Mouse (Mus musculus) forebrain, embryonic 12.5 days (tissue): ENCODE results near the gene Zfp2. TPM values are rescaled to one million over a fixed set of nuclear protein-coding genes. Genes with fewer than 3 reads are reported as not detected.

Source experiments
- ATAC-seq: fragments of 200-750 bp; cut with Nextera tagmentation; 2 replicates; pipeline ENCODE4 v1.8.0; 2017; ENCODE audit warnings: moderate TSS enrichment; ENCODE audit not compliant: low FRiP score
- H3K27ac ChIP-seq: fragments of 300-500 bp; sonication (generic); 2 replicates; pipeline ENCODE4 v1.5.1; 2016; ENCODE audit warnings: mild to moderate bottlenecking
- H3K27me3 ChIP-seq: fragments of 300-500 bp; sonication (generic); 2 replicates; pipeline ENCODE4 v1.6.1; 2016; ENCODE audit warnings: mild to moderate bottlenecking
- H3K36me3 ChIP-seq: fragments of 300-500 bp; sonication (generic); replicated peaks from 2 replicates; pipeline ENCODE4 v1.6.1; 2016; ENCODE audit warnings: mild to moderate bottlenecking
- H3K4me1 ChIP-seq: fragments of 300-500 bp; sonication (generic); 2 replicates; pipeline ENCODE4 v1.6.1; 2016
- H3K4me2 ChIP-seq: fragments of 300-500 bp; sonication (generic); 2 replicates; pipeline ENCODE4 v1.6.1; 2016; ENCODE audit warnings: mild to moderate bottlenecking, moderate library complexity
- H3K4me3 ChIP-seq: fragments of 300-500 bp; sonication (generic); replicated peaks from 2 replicates; pipeline ENCODE4 v1.5.1; 2016; ENCODE audit warnings: mild to moderate bottlenecking
- H3K9ac ChIP-seq: fragments of 300-500 bp; sonication (generic); 2 replicates; pipeline ENCODE4 v1.6.1; 2016; ENCODE audit warnings: mild to moderate bottlenecking
- H3K9me3 ChIP-seq: fragments of 300-500 bp; sonication (generic); 2 replicates; pipeline ENCODE4 v1.6.1; 2016
- WGBS: fragments of 180-500 bp; shearing (Covaris S2); methylation state at CpG from one replicate; pipeline ENCODE4 v1.1.7; 2016; 5-methylcytosine and 5-hydroxymethylcytosine counted together
- polyA plus RNA-seq: library from polyadenylated mRNA; unstranded; fragments of >200 nt; fragmentation: Nextera tagmentation; extraction: Ambion mirVana; gene quantifications from 2 replicates; pipeline ENCODE4 v1.2.1, GENCODE M21; 2016

Gene Zfp2
- 34.8 and 42.0 TPM in 2 replicates for polyA plus RNA-seq

DNA sequence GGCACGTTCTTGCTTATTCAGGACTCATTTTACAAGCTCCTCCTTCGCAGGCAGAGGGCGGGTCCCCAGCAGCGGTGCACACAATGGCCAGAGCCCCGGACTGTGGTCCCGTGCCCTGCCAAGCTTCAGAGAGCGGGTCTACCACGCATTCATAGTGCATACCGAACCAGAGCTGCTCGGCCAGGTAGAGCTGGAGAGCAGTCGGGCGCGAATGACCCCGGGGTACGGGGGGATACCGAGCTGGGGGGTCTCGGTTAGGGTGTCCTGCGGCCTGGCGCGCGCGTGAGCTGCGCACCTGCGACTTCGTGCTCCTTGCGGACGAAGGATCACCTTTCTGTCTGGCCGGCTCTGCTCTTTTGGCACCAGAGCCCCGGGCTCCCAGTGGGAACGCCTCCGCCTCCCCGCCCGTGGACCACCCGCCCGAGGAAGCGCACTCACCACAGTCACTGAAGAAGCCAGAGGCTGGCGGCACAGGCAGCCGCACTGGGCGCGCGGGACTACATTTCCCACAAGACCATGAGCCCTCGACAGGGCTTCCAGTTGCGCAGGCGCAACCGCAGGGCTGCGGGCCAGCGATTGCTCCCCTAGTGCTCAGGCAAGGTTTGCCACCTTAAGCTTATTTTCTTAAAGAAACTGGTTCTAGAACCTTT lies at the start of gene Zfp2:
Gene Zfp2, minus strand, starts transcription at position 495 of the 650 bp plus-strand sequence.
- H3K4me1 ChIP-seq = no peaks in the 10 kb centered on the region
- under 1% methylated on average over 47 of the region's 47 CpGs for WGBS
- no peaks in the 10 kb centered on the region for H3K27me3 ChIP-seq
- H3K36me3 ChIP-seq = peaks cover 29% of the 10 kb centered on the region
- peak; percentile 97 for ATAC-seq
- peak within 1 kb of the TSS; percentile 81 for H3K27ac ChIP-seq
- peaks cover 22% of the 10 kb centered on the region for H3K9me3 ChIP-seq
- H3K9ac ChIP-seq = peak within 1 kb of the TSS; percentile 93
- peak within 1 kb of the TSS; percentile 47 for H3K4me2 ChIP-seq
- peak within 1 kb of the TSS; percentile 83 for H3K4me3 ChIP-seq

DNA sequence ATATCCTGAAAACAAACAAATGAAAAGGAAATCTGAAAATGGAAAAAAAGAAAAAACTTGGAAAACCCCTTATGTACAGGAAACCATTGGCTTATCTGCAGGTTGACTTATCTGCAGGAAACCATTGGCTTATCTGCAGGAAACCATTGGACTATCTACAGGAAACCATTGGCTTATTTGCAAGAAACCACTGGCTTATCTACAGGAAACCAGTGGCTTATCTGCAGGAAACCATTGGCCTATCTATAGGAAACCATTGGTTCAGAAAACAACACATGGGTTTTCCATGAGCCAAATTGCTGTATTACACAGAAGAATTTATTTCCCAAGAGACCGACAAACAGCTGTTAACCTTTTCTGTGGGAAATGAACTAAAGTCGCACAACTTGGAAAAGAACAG lies 48.9 kb upstream of the Zfp2 start:
- no peak for ATAC-seq
- no peaks in the 10 kb centered on the region for H3K9me3 ChIP-seq

DNA sequence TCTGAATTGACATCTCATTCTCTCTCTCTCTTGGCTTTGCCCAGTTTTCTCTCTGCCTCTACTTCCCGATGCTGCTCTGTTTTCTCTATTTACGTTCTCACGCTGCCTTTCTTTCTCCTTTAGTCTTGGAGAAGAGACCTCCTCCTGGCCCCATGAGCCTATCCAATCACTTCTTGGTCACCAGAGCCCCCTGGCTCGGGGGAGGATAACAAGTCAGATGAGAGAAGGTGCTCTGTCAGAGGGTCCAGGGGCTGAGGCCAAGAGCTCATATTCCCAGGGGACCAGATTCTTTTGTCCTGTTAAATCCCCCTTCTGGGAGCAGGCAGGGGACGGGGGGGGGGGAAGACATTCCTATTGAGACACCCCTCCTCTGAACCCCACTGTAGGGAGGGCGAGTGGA lies 37.7 kb upstream of the Zfp2 start, which contains the start of gene Prop1:
Gene Prop1, minus strand, starts transcription at position 101 of the 400 bp plus-strand sequence.
- Histone ChIP-seq H3K4me1 (no peaks in the 10 kb centered on the region), H3K27ac (no peak within 1 kb of the TSS), H3K9ac (no peak within 1 kb of the TSS), H3K4me3 (no peak within 1 kb of the TSS), H3K36me3 (no peaks in the 10 kb centered on the region), H3K4me2 (no peak within 1 kb of the TSS), H3K9me3 (no peaks in the 10 kb centered on the region), H3K27me3 (no peaks in the 10 kb centered on the region)
- no peak for ATAC-seq
- WGBS = 75% methylated on average over 6 of the region's 6 CpGs

More for the DNA sequence above, 48.9 kb upstream of the Zfp2 start:
- H3K27me3 ChIP-seq = no peaks in the 10 kb centered on the region
- H3K4me1 ChIP-seq = no peaks in the 10 kb centered on the region; the same call in 1 of the 2 replicates
- WGBS = 90% methylated on average over 2 of the region's 2 CpGs
- no peak overlapping the region for H3K9ac ChIP-seq
- H3K4me3 ChIP-seq = no peak overlapping the region
- no peaks in the 10 kb centered on the region for H3K36me3 ChIP-seq
- no peak overlapping the region for H3K27ac ChIP-seq
- no peak overlapping the region for H3K4me2 ChIP-seq

DNA sequence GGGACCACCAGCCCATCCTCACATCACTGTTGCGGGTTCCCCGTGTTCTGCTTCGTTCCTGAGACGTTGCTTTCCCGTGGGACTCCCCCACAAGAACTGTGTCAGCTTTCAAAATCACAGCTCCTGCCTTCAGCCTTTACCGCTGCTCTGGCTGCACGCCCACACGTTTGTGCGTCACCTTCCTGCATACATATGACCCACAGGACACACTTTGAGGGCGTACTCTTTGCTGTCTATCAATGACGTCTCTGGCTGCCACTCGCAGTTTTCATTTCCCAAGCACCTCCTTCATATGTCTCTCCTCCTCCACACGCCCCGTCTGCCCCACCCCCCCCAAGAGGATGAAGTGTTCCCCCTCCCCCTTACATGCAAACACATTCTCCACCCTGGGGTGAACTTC lies 36.3 kb upstream of the Zfp2 start:
- H3K27me3 ChIP-seq = no peaks in the 10 kb centered on the region
- H3K4me1 ChIP-seq = no peaks in the 10 kb centered on the region
- no peak overlapping the region for H3K9ac ChIP-seq
- no peak for ATAC-seq
- no peak overlapping the region for H3K27ac ChIP-seq
- H3K9me3 ChIP-seq = no peaks in the 10 kb centered on the region
- H3K4me3 ChIP-seq = no peak overlapping the region
- no peak overlapping the region for H3K4me2 ChIP-seq
- WGBS = 80% methylated on average over 14 of the region's 14 CpGs
- no peaks in the 10 kb centered on the region for H3K36me3 ChIP-seq

DNA sequence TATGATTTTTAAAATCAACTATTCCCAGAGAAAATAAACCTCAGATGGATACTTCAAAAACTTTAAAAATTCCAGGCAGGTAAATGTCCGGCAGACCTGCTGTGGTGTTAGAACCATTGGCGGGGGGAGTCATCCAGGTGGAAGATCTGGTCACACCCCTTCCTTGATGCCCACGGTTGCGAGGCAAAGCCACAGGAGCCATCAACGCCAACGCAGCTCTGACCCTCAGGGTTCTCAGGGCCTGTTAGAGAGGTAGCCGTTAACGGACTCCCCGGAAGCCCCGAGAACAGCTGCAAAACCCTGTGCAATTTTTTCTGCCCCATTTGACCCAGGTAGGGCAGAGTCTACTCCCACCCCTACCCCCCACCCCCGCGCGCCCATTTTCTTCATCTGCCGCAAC lies 27.5 kb upstream of the Zfp2 start, which contains the start of gene 4933414I15Rik:
Gene 4933414I15Rik, minus strand, starts transcription at position 260 of the 400 bp plus-strand sequence.
- H3K9ac ChIP-seq = no peak within 1 kb of the TSS
- no peak within 1 kb of the TSS for H3K4me3 ChIP-seq
- H3K27me3 ChIP-seq = no peaks in the 10 kb centered on the region
- ATAC-seq = no peak
- H3K9me3 ChIP-seq = no peaks in the 10 kb centered on the region
- 82% methylated on average over 14 of the region's 14 CpGs for WGBS
- no peaks in the 10 kb centered on the region for H3K4me1 ChIP-seq
- H3K36me3 ChIP-seq = no peaks in the 10 kb centered on the region
- no peak within 1 kb of the TSS for H3K27ac ChIP-seq
- no peak within 1 kb of the TSS for H3K4me2 ChIP-seq

DNA sequence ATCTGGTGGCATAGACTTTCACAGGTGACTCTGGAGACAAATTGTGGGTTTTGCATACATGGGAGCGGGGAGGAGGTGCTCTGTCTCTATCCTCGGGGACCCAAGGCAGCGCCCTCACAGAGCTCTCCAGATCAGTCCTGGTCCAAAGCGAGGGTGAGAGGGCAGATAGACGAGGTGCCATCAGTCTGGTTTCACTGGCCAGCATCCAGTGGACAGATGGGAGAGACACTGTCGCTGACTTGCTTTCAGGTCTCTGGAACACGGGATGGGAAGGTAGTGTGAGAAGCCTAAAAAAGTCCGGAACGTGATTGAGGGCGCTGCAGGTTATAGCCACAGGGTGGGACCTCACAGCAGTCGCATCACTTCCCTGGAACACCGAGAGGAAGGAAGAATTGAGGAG lies 26.4 kb upstream of the Zfp2 start:
- no peak overlapping the region for H3K9ac ChIP-seq
- H3K9me3 ChIP-seq = no peaks in the 10 kb centered on the region
- no peaks in the 10 kb centered on the region for H3K4me1 ChIP-seq
- ATAC-seq = no peak
- H3K4me3 ChIP-seq = no peak overlapping the region
- H3K27me3 ChIP-seq = no peaks in the 10 kb centered on the region
- WGBS = 73% methylated on average over 12 of the region's 12 CpGs
- no peaks in the 10 kb centered on the region for H3K36me3 ChIP-seq
- no peak overlapping the region for H3K27ac ChIP-seq
- H3K4me2 ChIP-seq = no peak overlapping the region

DNA sequence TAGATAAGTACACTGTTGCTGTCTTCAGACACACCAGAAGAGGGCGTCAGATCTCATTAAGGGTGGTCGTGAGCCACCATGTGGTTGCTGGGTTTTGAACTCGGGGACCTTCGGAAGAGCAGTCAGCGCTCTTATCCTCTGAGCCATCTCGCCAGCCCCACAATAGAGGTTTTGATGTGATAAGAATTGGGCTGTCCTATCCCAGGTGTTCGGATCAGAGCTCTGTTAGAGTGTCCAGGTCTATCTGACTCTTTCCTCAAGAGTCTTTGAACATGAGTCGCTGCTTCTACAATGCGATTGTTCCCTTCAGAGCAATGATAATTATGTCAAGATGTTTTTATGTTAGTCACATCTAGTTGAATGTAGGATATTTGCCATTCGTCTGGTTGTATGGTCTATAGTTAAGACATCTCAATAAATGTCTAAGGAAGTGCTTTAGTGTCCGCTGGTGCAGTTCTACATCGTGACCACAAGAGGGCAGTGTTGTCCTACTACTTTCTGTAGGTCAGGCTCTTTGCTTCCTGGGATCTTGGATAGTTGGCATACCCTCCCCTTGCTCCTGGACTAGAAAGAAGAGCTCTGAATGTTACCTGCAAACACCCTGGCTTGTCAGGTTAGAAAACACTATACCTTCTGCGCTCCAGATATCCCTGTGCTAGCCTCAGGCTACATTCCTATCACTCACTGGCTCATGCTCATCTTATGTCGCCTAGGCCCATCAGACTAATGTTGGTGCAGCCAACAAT lies 23.8 kb upstream of the Zfp2 start:
- Histone ChIP-seq H3K27ac (no peak overlapping the region), H3K4me2 (no peak overlapping the region), H3K4me1 (no peaks in the 10 kb centered on the region), H3K27me3 (no peaks in the 10 kb centered on the region), H3K9me3 (no peaks in the 10 kb centered on the region), H3K9ac (no peak overlapping the region), H3K36me3 (no peaks in the 10 kb centered on the region), H3K4me3 (no peak overlapping the region)
- 37% methylated on average over 14 of the region's 14 CpGs for WGBS
- 0 out of 2 replicates have a peak, but pooled peaks have one; percentile 36 for ATAC-seq

DNA sequence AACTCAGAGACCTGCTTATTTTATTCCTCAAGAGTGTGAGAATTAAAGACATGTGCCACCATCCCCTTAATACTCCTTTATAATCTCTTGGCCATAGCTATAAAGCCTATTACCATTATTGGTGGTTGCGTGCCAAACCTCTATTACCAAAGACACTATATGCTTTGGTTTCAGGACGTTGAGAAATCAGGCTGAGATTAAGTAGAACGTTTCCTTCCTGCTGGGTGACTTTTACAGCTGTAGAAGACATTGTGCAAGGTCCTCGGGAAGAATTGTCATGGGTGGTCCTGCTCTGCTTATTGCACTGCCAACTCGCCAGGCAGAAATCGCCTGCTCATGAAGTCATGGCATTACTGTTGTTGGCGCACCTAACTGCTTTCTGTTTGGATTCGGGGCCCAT lies 22.5 kb upstream of the Zfp2 start:
- no peak overlapping the region for H3K4me2 ChIP-seq
- no peaks in the 10 kb centered on the region for H3K4me1 ChIP-seq
- ATAC-seq = no peak
- no peak overlapping the region for H3K4me3 ChIP-seq
- no peaks in the 10 kb centered on the region for H3K36me3 ChIP-seq
- WGBS = 82% methylated on average over 8 of the region's 8 CpGs
- no peak overlapping the region for H3K9ac ChIP-seq
- H3K27ac ChIP-seq = no peak overlapping the region
- no peaks in the 10 kb centered on the region for H3K27me3 ChIP-seq
- H3K9me3 ChIP-seq = no peaks in the 10 kb centered on the region

DNA sequence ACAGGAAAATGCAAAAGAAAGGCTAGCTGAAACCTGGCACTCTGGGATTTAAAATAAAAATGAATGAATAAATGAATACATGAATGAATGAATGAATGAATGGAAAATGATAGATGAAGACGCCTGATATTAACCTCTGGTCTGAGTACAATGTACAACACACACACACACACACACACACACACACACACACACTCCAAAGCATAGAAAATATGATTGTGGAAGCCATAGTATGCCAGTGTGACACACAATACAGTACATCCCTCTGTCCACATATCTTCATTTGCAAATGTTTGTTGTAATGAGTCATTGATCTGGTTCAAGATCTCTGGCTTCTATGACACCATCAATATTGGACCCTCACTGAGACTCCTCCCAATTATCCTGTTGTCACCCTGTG lies 16.1 kb upstream of the Zfp2 start:
- WGBS = 50% methylated on average over 1 of the region's 1 CpGs
- peaks cover 14% of the 10 kb centered on the region; the same call in 1 of the 2 replicates for H3K27me3 ChIP-seq
- H3K36me3 ChIP-seq = no peaks in the 10 kb centered on the region
- ATAC-seq = peak; percentile 51
- H3K4me3 ChIP-seq = no peak overlapping the region
- H3K27ac ChIP-seq = no peak overlapping the region
- no peaks in the 10 kb centered on the region for H3K9me3 ChIP-seq
- peak overlapping the region; percentile 84; the same call in 1 of the 2 replicates for H3K4me2 ChIP-seq
- H3K4me1 ChIP-seq = peaks cover 10% of the 10 kb centered on the region
- no peak overlapping the region for H3K9ac ChIP-seq

DNA sequence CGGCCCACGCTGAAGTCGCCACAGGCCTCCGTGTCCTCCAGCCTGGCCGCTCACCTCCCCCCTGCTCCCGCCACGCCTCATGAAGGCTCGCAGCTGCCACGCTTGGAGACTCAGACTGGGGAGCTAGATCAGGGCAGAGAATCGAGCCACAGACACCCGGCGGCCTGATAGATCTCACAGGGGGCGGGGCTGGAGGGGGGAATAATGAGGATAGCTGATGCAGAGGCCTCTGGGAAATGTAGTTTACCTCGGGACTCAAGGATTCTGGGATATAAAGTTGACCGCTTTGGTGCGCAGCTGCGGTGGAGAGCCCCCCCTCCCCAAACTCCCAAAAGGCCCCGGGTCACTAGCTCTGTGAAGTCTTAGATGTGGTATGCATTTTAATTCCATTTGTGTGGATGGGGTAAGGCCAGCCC lies 15.5 kb upstream of the Zfp2 start, which contains the start of gene Zfp354b:
Gene Zfp354b, minus strand, starts transcription at position 183 of the 416 bp plus-strand sequence.
- no peaks in the 10 kb centered on the region for H3K36me3 ChIP-seq
- H3K4me1 ChIP-seq = peaks cover 10% of the 10 kb centered on the region
- peaks cover 14% of the 10 kb centered on the region; the same call in 1 of the 2 replicates for H3K27me3 ChIP-seq
- no peaks in the 10 kb centered on the region for H3K9me3 ChIP-seq
- H3K4me3 ChIP-seq = peak within 1 kb of the TSS; percentile 60
- 0% methylated on average over 18 of the region's 18 CpGs for WGBS
- peak within 1 kb of the TSS; percentile 25; the same call in 1 of the 2 replicates for H3K27ac ChIP-seq
- H3K9ac ChIP-seq = peak within 1 kb of the TSS; percentile 75
- peak within 1 kb of the TSS; percentile 84 for H3K4me2 ChIP-seq
- ATAC-seq = peak; percentile 96

DNA sequence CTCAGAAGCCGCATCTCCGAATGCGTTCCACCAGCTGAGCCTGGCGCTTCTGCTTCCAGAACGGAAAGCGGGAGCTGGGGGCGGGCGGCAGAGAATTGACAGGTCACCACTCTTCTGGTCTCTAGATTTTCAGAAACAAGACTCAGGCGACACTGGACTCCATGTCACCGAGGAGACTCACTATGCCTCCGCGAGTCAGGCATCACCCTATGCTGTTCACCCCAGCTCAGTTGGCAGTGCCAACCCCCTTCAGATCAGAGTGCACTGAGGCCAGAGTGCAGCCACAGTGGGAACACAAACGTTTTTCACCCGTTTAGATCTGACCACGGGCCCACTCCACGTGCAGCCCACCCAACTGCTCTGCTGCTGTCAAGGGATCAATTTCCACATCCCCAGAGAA lies 15.1 kb upstream of the Zfp2 start:
- Histone ChIP-seq H3K27ac (peak overlapping the region; percentile 25; the same call in 1 of the 2 replicates), H3K4me1 (peaks cover 10% of the 10 kb centered on the region), H3K4me3 (peak overlapping the region; percentile 60), H3K27me3 (peaks cover 14% of the 10 kb centered on the region; the same call in 1 of the 2 replicates), H3K36me3 (no peaks in the 10 kb centered on the region), H3K9me3 (no peaks in the 10 kb centered on the region), H3K4me2 (peak overlapping the region; percentile 84), H3K9ac (peak overlapping the region; percentile 75)
- 2% methylated on average over 16 of the region's 16 CpGs for WGBS
- peak; percentile 66 for ATAC-seq

DNA sequence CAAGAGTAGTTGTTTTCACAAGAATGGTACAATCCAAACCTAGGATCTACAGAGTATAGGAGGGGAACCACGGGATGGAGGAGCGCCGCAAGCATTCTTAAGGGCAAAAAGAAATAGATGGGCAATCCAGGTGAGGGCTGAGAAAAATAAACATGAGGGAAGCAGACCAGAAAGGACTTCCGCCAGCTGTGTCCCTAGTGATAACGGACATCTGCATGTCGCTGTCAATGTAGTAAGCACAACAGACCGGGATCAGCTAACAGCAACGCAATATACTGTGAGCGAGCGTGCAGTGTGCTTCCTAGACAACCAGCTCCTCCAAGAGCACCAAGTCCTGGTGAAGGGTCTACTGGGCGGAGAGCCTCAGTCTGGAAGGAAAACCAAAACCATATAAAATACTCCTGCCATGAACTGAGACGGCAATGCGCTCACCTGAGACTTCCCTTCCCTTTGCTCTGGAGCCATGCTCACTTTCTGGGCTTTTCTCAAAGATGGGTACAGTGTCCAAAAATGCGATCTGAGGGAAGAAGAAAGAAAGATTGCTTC lies 14.6 kb upstream of the Zfp2 start:
- WGBS = 38% methylated on average over 14 of the region's 14 CpGs
- no peak for ATAC-seq

More for the DNA sequence above, 14.6 kb upstream of the Zfp2 start:
- Histone ChIP-seq H3K4me1 (peaks cover 10% of the 10 kb centered on the region), H3K27me3 (peaks cover 14% of the 10 kb centered on the region; the same call in 1 of the 2 replicates), H3K9ac (peak overlapping the region; percentile 75), H3K27ac (0 out of 2 replicates have a peak overlapping the region, but pooled peaks have one; percentile 25), H3K9me3 (no peaks in the 10 kb centered on the region), H3K36me3 (no peaks in the 10 kb centered on the region), H3K4me3 (peak overlapping the region; percentile 60), H3K4me2 (peak overlapping the region; percentile 84)
